Mouse (Mus musculus) ovary, adult 10 weeks (tissue): ENCODE results near the gene Syngr3. TPM values are rescaled to one million over a fixed set of nuclear protein-coding genes. Genes with fewer than 3 reads are reported as not detected.

Experiments used
- polyA plus RNA-seq: library from polyadenylated mRNA; stranded (reverse); fragments of 350-450 nt; fragmentation: Illumina TruSeq; extraction: RNeasy Lipid Tissue Mini Kit (QIAGEN cat#74804); gene quantifications from one replicate; pipeline ENCODE4 v1.2.3, GENCODE M21; 2014

Gene Syngr3
- 0.83 TPM for polyA plus RNA-seq

GRCm38 (mm10) chr17:24689251-24690081 is at the start of gene Syngr3:
TSS of gene Syngr3 (minus strand) at chr17:24689955.

GRCm38 (mm10) chr17:24736330-24737051 is 46.7 kb upstream of the Syngr3 start, which contains the start of gene Msrb1:
TSS of gene Msrb1 (plus strand) at chr17:24736642.

DNA sequence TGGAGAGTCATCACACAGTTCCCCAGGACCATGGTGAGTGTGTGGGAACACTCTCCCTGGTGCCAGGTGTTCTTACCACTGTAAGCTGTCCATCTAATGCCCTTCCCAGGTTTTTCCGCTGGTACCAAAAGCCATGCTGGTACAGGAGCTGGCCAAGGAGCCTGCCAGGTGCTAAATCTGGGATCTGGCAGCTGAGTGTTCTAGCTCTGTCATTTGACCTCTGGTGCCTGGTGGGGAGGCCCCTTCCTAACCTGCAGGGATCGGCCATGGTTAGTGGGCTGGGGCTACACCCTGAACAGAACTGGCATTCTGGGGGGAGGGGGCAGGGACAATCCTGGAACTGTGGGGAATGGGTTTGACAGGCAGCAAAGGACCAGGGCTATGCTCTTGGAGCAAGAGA is 37.9 kb upstream of the Syngr3 start, which contains the start of gene Rpl3l:
Gene Rpl3l, plus strand, starts transcription at position 203 of the 400 bp plus-strand sequence.

GRCm38 (mm10) chr17:24724184-24724583 is 34.4 kb upstream of the Syngr3 start, which contains the start of gene Ndufb10:
TSS of gene Ndufb10 (minus strand) at chr17:24724478.

DNA sequence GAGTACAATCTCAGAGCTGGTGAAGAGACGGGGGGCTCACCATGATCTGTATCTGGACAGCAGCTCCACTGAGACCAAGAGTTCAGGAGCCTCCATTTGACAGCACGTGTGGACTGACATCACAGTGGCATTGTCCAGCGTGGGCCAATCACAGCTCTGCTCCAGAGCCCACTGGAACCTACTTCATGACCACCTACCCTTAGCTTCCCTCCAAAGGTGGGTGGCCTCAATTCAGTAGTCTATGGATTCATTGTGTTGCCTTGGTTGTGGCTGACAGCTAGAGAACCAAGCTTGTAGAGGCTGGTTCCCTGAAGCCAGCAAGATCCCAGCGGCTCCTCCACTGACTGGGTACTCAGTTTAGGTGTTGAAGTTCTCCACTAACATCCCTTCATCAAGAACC is 28.2 kb upstream of the Syngr3 start, which contains the start of the genes Rnf151 and Rps2:
Gene Rnf151, minus strand, starts transcription at position 121 of the 400 bp plus-strand sequence.
Gene Rps2, plus strand, starts transcription at position 174 of the 400 bp plus-strand sequence.

DNA sequence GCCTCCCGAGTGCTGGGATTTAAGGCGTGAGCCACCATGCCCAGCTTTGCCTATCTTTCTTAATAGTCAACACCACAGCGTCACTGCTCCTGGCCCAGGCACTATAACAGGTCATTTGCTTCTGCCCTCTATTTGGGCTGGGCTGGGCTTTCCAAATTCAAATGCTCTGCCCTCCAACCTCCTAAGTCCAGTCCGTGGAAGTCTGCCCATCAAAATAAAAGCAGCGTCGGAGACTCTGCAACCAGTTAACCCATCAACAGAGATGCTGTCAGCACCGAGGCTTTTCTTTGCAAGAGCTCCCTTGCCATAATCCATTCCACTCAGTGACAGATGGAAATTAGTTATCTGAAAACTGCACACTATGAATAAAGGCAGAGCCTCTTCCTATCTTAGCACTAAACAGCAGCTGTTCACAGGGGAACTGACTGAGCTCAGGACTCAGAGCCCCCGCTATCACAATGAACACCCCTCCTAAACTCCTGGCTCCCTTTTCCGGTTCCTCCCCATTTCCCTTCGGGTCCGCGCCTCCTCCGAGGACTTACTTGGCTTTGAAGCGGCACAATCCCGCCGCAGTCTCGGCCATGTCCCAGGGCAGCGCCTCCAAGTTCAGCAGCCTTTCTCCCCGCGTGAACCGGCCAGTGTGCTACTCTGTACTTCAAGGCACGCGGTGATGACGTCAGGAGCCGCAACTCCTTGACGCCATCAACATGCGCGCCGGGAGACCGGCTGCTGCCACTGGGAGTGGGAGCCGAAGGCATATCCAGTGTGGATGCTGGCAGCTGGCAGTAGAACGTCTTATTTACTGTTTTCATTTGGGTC is 17.4 kb upstream of the Syngr3 start, which contains the start of gene Tbl3:
Gene Tbl3, minus strand, starts transcription at position 679 of the 819 bp plus-strand sequence.

DNA sequence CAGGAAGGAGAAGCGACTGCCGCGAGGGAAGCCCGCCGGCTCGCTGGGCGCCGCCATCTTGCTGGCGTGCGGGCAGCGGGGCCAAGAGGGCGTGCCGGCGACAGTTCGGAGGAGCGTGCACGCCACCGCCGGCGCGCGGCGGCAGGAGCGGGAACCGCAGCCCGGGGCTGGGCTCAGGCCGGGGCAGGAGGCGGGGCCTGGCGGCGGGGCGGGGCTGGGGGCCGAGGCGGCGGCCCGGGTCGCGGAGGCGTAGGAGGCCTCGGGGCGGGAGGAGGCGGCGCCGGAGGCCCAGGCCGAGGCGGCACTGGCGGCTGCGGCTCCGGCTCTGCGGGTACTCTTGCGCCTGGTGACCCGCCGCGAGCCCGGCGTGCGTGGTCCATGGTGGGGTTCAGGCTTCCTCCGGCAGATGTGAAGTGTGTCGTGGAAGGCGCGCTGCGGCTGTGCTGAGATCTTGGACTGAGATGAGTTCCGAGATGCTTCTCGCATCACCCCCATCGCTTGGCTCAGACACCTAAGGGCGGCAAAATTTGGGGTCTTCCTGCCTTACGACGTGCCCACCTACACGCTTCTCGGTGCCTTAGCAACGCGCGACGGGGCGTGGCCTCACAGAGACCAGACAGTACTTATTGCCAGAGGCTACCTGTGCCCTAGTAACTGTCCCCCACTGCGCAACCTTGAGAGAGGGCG is 6.4 kb upstream of the Syngr3 start, which contains the start of the genes Gfer and Noxo1:
Gene Gfer, minus strand, starts transcription at position 146 of the 687 bp plus-strand sequence.
Gene Noxo1, plus strand, starts transcription at position 224 of the 687 bp plus-strand sequence.

GRCm38 (mm10) chr17:24669545-24670245 is 20.1 kb downstream of the Syngr3 start, which contains the start of gene Zfp598:
TSS of gene Zfp598 (plus strand) at chr17:24669687.

DNA sequence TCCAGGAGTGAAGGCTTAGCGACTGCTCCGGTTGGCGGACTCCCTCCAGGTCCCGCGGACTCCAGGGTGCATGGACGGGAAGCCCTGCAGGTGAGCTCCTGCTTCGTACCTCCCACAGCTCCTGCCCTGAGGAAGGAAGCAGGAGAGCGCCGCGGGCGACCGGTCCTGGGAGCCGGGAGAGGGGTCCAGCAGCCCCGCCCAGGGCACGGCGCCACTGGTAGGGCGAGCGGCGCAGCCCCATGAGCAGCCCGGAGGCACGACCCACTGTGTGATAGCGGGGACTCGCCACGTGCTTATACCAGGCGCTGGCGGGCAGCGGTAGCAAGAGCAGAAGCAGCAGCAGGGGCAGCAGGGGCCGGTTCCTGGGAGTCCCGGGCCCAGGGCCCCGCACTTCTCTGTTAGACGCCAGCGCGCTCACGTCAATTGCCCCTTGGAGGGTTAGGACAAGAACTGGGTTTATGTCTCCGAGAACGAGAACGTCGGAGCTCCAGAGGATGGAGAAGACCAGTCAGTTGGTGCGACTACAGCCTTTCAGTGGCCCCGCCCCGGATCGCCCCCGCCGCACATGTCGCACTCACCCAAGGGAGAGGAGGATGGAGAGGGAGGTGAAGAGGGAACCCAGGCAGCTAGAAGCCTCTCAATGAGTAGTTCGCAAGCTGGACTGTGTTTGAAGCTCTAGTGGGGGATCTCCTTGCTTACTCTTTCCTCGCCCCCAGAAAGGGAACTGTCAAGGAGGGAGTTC is 31.6 kb downstream of the Syngr3 start, which contains the start of gene Npw:
Gene Npw, minus strand, starts transcription at position 441 of the 742 bp plus-strand sequence.

DNA sequence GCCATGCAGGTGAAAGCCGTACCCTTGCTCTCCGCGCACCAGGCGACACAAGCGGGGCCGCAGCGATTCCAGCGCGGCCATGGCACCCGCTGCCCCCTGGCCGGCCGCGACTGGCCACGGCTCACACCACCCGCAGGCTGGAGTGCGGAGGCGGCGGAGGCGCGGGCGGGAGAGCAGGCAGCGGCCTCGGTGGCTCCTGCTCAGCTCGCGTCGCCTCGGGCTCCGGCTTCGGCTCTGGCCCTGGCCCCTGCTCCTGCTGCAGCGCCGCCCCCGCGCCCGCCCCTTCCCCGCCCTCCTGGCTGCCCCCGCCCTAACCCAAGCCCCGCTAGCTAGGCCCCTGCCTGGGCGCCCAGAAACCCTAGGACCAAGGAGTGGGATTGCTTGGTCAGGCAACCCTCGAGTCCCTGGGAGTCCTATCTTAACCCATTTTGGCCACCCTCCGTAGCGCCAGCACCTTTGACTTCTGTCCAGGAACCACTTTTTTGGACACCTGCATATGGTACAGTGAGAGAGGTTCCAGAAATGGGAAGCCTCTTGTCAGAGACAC is 39.6 kb downstream of the Syngr3 start, which contains the start of gene Slc9a3r2:
Gene Slc9a3r2, minus strand, starts transcription at position 258 of the 547 bp plus-strand sequence.

Other genes with a start within 250 kb of the Syngr3 start
- gene Dnase1l2, start 246.8 kb downstream of the Syngr3 start, polyA plus RNA-seq, result not detected
- 0.46 TPM for gene E4f1, start 219.6 kb downstream of the Syngr3 start, polyA plus RNA-seq
- 29.5 TPM for gene Pgp, start 219.6 kb downstream of the Syngr3 start, polyA plus RNA-seq
- not detected for gene Bricd5, start 216.1 kb downstream of the Syngr3 start, polyA plus RNA-seq
- gene Mlst8, start 210.9 kb downstream of the Syngr3 start, polyA plus RNA-seq, result 5.6 TPM
- gene Caskin1, start 201.4 kb downstream of the Syngr3 start, polyA plus RNA-seq, result 0.80 TPM
- 5.3 TPM for gene Traf7, start 162.0 kb downstream of the Syngr3 start, polyA plus RNA-seq
- gene Rab26, start 155.7 kb downstream of the Syngr3 start, polyA plus RNA-seq, result not detected
- 6.3 TPM for gene Pkd1, start 140.1 kb downstream of the Syngr3 start, polyA plus RNA-seq
- gene Tsc2, start 57.3 kb downstream of the Syngr3 start, polyA plus RNA-seq, result 15.9 TPM
- 0.34 TPM for gene Nthl1, start 57.3 kb downstream of the Syngr3 start, polyA plus RNA-seq
- 11.8 TPM for gene Slc9a3r2, start 39.6 kb downstream of the Syngr3 start, polyA plus RNA-seq
- not detected for gene Npw, start 31.5 kb downstream of the Syngr3 start, polyA plus RNA-seq
- 0.68 TPM for gene Zfp598, start 20.3 kb downstream of the Syngr3 start, polyA plus RNA-seq
- gene Gfer, start 6.2 kb upstream of the Syngr3 start, polyA plus RNA-seq, result 10.4 TPM
- gene Noxo1, start 6.3 kb upstream of the Syngr3 start, polyA plus RNA-seq, result 1.1 TPM
- gene Tbl3, start 17.7 kb upstream of the Syngr3 start, polyA plus RNA-seq, result 0.31 TPM
- not detected for gene Rnf151, start 28.1 kb upstream of the Syngr3 start, polyA plus RNA-seq
- gene Rps2, start 28.2 kb upstream of the Syngr3 start, polyA plus RNA-seq, result 771 TPM
- gene Ndufb10, start 34.5 kb upstream of the Syngr3 start, polyA plus RNA-seq, result 52.5 TPM
- gene Rpl3l, start 37.9 kb upstream of the Syngr3 start, polyA plus RNA-seq, result not detected
- 1.2 TPM for gene Msrb1, start 46.7 kb upstream of the Syngr3 start, polyA plus RNA-seq
- not detected for gene Hs3st6, start 63.0 kb upstream of the Syngr3 start, polyA plus RNA-seq
- gene Meiob, start 114.3 kb upstream of the Syngr3 start, polyA plus RNA-seq, result 0.74 TPM
- 2.5 TPM for gene Hagh, start 150.2 kb upstream of the Syngr3 start, polyA plus RNA-seq
- gene Fahd1, start 160.4 kb upstream of the Syngr3 start, polyA plus RNA-seq, result 54.8 TPM
- gene Igfals, start 176.0 kb upstream of the Syngr3 start, polyA plus RNA-seq, result not detected
- gene Nubp2, start 196.4 kb upstream of the Syngr3 start, polyA plus RNA-seq, result 2.1 TPM
- gene Spsb3, start 196.7 kb upstream of the Syngr3 start, polyA plus RNA-seq, result not detected
- 1.4 TPM for gene Eme2, start 205.1 kb upstream of the Syngr3 start, polyA plus RNA-seq
- gene Mrps34, start 205.2 kb upstream of the Syngr3 start, polyA plus RNA-seq, result 0.94 TPM
- gene Nme3, start 206.5 kb upstream of the Syngr3 start, polyA plus RNA-seq, result 1.0 TPM
- gene Mapk8ip3, start 247.0 kb upstream of the Syngr3 start, polyA plus RNA-seq, result 4.4 TPM